Mouse (Mus musculus) thymus, adult 2 months (tissue): ENCODE measurements around the gene Ldhd. TPM values are rescaled to one million over a fixed set of nuclear protein-coding genes. Genes with fewer than 3 reads are reported as not detected.

Experiments used
- DNase-seq: peaks from one replicate; pipeline ENCODE4 v3.0.0; 2021
- H3K27ac ChIP-seq: fragments of 200-500 bp; 2 replicates; pipeline ENCODE4 v1.5.1; 2012; ENCODE audit warnings: low read length, control low read depth; ENCODE audit not compliant: control insufficient read depth, insufficient read depth
- H3K27me3 ChIP-seq: fragments of 200-500 bp; 2 replicates; pipeline ENCODE4 v1.6.1; 2012; ENCODE audit warnings: mild to moderate bottlenecking, low read length, moderate library complexity, mixed read lengths; ENCODE audit not compliant: control insufficient read depth, insufficient read depth
- H3K36me3 ChIP-seq: fragments of 200-500 bp; 2 replicates; pipeline ENCODE4 v1.6.1; 2012; ENCODE audit warnings: mild to moderate bottlenecking, low read length, moderate library complexity; ENCODE audit not compliant: control insufficient read depth, insufficient read depth
- H3K4me1 ChIP-seq: fragments of 200-500 bp; replicated peaks from 2 replicates; pipeline ENCODE4 v1.6.1; 2012; ENCODE audit warnings: low read length; ENCODE audit not compliant: control insufficient read depth, insufficient read depth
- H3K4me3 ChIP-seq: fragments of 200-500 bp; 2 replicates; pipeline ENCODE4 v1.5.1; 2012; ENCODE audit warnings: mild to moderate bottlenecking, low read length, control low read depth, moderate library complexity; ENCODE audit not compliant: control insufficient read depth, insufficient read depth
- CTCF ChIP-seq: fragments of 200-500 bp; IDR thresholded peaks from 2 replicates; pipeline ENCODE4 v1.5.1; 2012; ENCODE audit warnings: mild to moderate bottlenecking, control low read depth, low read length, moderate library complexity, borderline replicate concordance; ENCODE audit not compliant: control insufficient read depth, poor library complexity, insufficient read depth; ENCODE audit errors: extremely low read depth
- POLR2A ChIP-seq: fragments of 200-500 bp; IDR thresholded peaks from 2 replicates; pipeline ENCODE4 v1.6.1; 2012; ENCODE audit warnings: mild to moderate bottlenecking, low read length, control low read depth, moderate library complexity; ENCODE audit not compliant: control insufficient read depth, poor library complexity, insufficient read depth; ENCODE audit errors: extremely low read depth
- WGBS: fragments of 180-500 bp; shearing (Covaris S2); methylation state at CpG from one replicate; pipeline ENCODE4 v1.1.7; 2018; 5-methylcytosine and 5-hydroxymethylcytosine counted together
- polyA plus RNA-seq: library from polyadenylated mRNA; depleted of rRNA; stranded (reverse); fragments of >200 nt; gene quantifications from 2 replicates; pipeline ENCODE4 v1.2.3, GENCODE M21; 2012

Ldhd gene
- polyA plus RNA-seq, 1 experiment = 10.4 TPM

DNA sequence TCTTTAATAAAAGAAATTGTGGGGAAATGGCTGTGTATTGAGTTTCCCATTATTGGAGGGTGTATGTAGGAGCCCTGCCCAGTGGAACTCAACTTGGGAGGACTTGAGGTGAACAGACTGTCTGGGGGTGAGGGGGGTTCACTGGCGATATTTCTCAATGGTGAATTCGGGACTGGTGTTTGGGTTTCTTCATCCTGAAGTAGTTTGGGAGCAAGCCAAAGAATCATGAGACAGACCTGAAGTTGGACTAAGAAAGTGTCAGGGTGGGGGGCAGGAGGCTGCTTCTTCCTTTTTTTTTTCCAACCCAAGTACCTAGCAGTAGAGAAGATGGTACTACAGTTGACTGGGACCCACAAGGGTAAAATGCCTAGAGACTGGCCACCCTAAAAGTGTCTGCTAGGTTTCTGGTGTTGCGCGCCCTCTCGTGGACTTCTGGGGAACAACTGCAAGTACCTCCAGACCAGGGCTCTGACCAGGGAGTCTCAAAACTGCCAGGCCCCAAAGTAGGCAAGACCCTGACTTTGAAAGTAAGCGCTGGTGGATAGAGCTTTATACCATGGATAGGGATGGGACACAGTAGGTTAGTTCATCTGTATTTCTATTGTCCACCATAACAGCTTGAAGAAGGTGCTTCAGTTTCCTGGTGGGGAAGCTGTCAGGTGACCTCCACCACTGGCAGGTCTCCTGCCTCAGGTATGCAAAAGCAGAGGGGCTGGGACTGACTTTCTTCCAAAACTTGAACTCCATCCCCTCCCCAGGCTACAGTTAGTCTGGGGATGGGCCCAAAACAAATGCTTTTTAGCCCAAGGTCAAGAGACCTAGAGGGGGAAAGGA, 4.3 kb downstream of the Ldhd start:
- Histone ChIP-seq H3K4me1 (peaks cover 84% of the 10 kb centered on the region), H3K27me3 (no peaks in the 10 kb centered on the region), H3K4me3 (no peak overlapping the region), H3K36me3 (peaks cover 25% of the 10 kb centered on the region), H3K27ac (no peak overlapping the region)
- WGBS = 42% methylated on average over 6 of the region's 6 CpGs
- TF ChIP-seq CTCF = peak; percentile 87; the same call in 1 of the 2 replicates
- no peak for TF ChIP-seq POLR2A
- DNase-seq = peak; percentile 71

DNA sequence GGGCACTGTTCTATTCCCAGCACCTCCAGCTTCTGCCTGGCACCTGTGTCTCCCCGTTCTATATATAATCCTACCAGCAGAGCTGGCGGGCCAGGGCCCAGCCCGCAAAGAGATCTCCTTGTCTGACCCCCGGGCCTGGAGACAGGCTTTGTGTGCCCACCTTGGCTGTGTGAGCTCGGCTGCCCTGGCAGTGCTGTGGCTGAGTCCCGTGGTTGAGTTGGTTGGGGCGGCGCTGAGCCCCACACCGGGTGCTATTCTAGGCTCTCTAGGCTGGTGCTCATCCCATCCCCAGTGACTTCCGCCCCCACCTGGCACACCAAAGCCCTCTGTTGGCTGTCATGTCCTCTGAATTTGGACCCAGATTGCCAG, 5.3 kb downstream of the Ldhd start:
- WGBS = 21% methylated on average over 10 of the region's 10 CpGs
- Histone ChIP-seq H3K27ac (peak overlapping the region; percentile 48; the same call in 1 of the 2 replicates), H3K4me1 (peaks cover 77% of the 10 kb centered on the region), H3K4me3 (no peak overlapping the region), H3K27me3 (no peaks in the 10 kb centered on the region), H3K36me3 (peaks cover 32% of the 10 kb centered on the region)
- TF ChIP-seq CTCF (no peak), POLR2A (no peak)
- peak; percentile 59 for DNase-seq

DNA sequence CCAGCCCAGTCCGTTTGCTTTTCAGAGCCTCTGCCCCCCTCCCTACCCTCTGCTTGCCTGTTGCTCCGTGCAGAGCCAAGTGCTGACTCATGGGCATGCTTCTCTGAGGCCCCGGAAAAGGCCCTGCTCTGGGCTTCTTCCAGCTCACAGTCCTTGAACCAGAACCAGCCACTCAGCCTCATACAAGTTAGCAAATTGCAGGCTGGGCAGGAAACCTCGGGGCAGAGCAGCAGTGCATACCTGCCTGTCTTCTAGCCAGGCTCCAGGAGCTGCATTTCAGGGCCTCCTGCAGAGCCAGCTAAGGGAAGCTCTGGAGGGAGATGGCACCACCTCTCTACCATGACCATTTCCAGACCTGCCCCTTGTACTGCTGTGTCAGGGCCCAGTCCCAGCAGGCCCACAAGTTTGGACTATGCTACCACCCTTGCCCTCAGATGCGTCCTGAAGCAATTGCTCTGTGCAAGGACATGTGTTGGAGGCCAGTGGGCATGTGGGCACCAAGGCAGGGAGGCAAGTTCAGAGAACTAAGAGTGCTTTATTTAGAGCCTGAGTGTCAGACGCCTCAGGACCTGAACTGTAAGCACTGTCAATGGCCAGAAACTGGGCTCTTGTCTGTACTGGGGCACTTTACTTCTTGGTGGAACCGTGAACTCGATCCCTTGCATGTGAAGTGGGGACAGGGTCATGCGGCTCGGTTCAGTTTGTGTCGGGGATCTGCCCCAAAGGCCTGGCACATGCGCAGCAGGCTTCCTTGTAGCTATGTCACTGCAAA, 5.9 kb downstream of the Ldhd start:
- TF ChIP-seq POLR2A = no peak
- TF ChIP-seq CTCF = no peak
- Histone ChIP-seq H3K27ac (peak overlapping the region; percentile 48), H3K4me3 (no peak overlapping the region), H3K27me3 (no peaks in the 10 kb centered on the region), H3K4me1 (peaks cover 73% of the 10 kb centered on the region), H3K36me3 (peaks cover 34% of the 10 kb centered on the region)
- WGBS = 50% methylated on average over 12 of the region's 12 CpGs
- DNase-seq = no peak

DNA sequence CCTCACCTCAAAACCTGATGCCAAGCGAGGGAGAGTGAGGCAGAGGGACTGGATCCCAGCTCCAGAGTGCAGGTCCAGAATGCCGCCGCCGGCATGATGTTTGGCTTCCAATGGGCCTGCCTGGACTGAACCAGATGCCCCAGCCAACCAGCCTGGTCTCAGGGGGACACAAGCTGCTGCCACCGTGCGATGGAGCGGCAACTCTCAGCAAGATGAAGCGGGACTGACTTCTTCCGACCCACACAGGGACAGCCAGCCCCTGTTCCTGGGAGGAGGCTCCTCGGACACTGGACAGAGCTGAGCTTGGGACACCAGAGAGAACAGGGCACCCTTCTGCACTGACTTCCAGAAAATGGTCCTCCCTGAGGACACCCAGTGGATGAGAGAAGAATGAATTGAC, 7.6 kb downstream of the Ldhd start:
- no peak for DNase-seq
- no peaks in the 10 kb centered on the region for H3K27me3 ChIP-seq

DNA sequence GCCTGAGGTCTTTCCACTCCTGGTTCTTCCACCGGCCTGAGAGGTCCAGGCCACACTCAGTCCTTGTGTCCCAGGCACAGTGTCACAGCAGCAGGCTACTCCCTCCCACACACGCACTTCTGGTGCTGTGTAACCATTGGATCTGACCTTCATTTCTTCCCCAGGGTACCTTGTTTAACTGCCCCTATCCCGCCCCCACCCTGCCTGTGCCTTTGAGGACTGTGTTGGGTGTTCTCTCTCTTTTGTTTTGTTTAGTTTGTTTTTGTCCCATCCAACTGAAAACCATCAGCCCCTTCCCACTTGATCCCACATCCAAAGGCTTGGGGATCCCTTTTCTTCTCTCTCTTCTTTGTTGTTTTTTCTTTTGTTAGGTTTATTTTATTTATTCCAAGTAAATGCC, 8.1 kb downstream of the Ldhd start:
- Histone ChIP-seq H3K27ac (no peak overlapping the region), H3K27me3 (no peaks in the 10 kb centered on the region), H3K4me1 (peaks cover 54% of the 10 kb centered on the region), H3K36me3 (peaks cover 34% of the 10 kb centered on the region), H3K4me3 (no peak overlapping the region)
- 98% methylated on average over 3 of the region's 3 CpGs for WGBS
- DNase-seq = no peak
- TF ChIP-seq CTCF = no peak
- TF ChIP-seq POLR2A = no peak

More for the DNA sequence above, 7.6 kb downstream of the Ldhd start:
- peaks cover 59% of the 10 kb centered on the region for H3K4me1 ChIP-seq
- 95% methylated on average over 10 of the region's 10 CpGs for WGBS
- H3K27ac ChIP-seq = no peak overlapping the region
- H3K36me3 ChIP-seq = peaks cover 34% of the 10 kb centered on the region
- H3K4me3 ChIP-seq = no peak overlapping the region
- TF ChIP-seq POLR2A (no peak), CTCF (no peak)

DNA sequence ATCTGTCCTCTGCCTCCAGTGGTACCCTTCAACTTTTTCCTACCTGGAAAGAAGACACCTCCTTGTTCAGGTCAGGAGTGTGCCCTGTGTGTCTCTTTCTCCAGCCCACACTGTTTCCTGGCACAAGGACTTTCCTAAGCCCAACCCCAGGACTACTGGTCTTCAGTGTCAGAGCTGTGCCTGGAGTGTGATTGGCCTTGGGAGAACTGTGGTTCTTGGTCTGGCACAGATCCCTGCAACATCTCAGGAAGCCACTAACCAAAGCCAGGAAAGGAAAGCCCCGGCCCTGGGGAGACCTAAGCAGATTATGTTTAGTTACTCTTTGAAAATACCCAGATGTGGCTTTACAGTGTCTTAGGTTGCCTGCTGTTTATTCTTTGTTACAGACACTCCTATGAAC, 10.2 kb downstream of the Ldhd start:
- no peak overlapping the region for H3K27ac ChIP-seq
- peaks cover 39% of the 10 kb centered on the region for H3K4me1 ChIP-seq
- DNase-seq = no peak
- TF ChIP-seq POLR2A (no peak), CTCF (no peak)
- H3K27me3 ChIP-seq = no peaks in the 10 kb centered on the region
- peaks cover 34% of the 10 kb centered on the region for H3K36me3 ChIP-seq
- 3% methylated on average over 1 of the region's 1 CpGs for WGBS
- no peak overlapping the region for H3K4me3 ChIP-seq

DNA sequence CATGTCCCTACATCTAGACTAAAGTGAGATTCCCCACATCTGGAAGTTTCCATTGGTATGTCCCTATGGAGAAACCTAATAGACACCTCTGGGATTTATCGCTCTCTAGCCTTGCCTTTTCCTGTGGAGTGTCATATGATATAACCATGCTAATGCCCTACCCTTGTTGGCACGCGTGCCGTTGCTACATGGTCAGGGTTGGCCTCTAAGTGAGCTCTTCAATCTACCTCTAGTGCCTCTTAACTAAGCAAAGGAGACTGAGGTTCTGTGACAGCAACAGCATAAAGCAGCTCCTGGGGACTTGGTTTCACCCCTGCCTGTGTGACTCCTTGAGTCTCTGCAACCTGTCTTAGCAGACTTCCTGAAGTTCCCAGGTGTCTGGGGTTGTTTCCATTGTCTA, 11.9 kb downstream of the Ldhd start:
- WGBS = 97% methylated on average over 4 of the region's 4 CpGs
- no peak for DNase-seq
- H3K4me3 ChIP-seq = no peak overlapping the region
- no peak overlapping the region for H3K27ac ChIP-seq
- TF ChIP-seq POLR2A (no peak), CTCF (no peak)
- H3K36me3 ChIP-seq = peaks cover 32% of the 10 kb centered on the region
- H3K27me3 ChIP-seq = no peaks in the 10 kb centered on the region
- peaks cover 25% of the 10 kb centered on the region for H3K4me1 ChIP-seq
